Mouse (Mus musculus) liver, postnatal 0 days (tissue): ENCODE data around the gene Abhd18. TPM values are rescaled to one million over a fixed set of nuclear protein-coding genes. Genes with fewer than 3 reads are reported as not detected.
"Not testable (repeated sequence)": the region's sequence is repeated elsewhere in the genome, so short reads cannot be mapped to it uniquely, and the experiment has no call there.

Experiments
- ATAC-seq: fragments of 200-750 bp; cut with Nextera tagmentation; 2 replicates; pipeline ENCODE4 v1.8.0; 2017; ENCODE audit warnings: mild to moderate bottlenecking, moderate library complexity
- DNase-seq: peaks from one replicate; pipeline ENCODE4 v3.0.0-alpha.2; 2016
- H3K27ac ChIP-seq: fragments of 300-500 bp; sonication (generic); 2 replicates; pipeline ENCODE4 v1.5.1; 2014; ENCODE audit warnings: antibody characterized with exemption, moderate library complexity, mild to moderate bottlenecking, low read depth
- H3K27me3 ChIP-seq: fragments of 300-500 bp; sonication (generic); 2 replicates; pipeline ENCODE4 v1.6.1; 2014; ENCODE audit warnings: low read length, control low read depth, mixed read lengths; ENCODE audit not compliant: insufficient read depth
- H3K36me3 ChIP-seq: fragments of 300-500 bp; sonication (generic); replicated peaks from 2 replicates; pipeline ENCODE4 v1.6.1; 2014; ENCODE audit warnings: mild to moderate bottlenecking, control low read depth, low read length, moderate library complexity, mixed read lengths; ENCODE audit not compliant: insufficient read depth
- H3K4me1 ChIP-seq: fragments of 300-500 bp; sonication (generic); 2 replicates; pipeline ENCODE4 v1.6.1; 2014; ENCODE audit warnings: antibody characterized with exemption, mild to moderate bottlenecking, control low read depth; ENCODE audit not compliant: insufficient read depth
- H3K4me2 ChIP-seq: fragments of 300-500 bp; sonication (generic); 2 replicates; pipeline ENCODE4 v1.6.1; 2014; ENCODE audit warnings: low read depth, mild to moderate bottlenecking, low read length, moderate library complexity, mixed read lengths
- H3K4me3 ChIP-seq: fragments of 300-500 bp; sonication (generic); 2 replicates; pipeline ENCODE4 v1.5.1; 2014; ENCODE audit warnings: low read depth, low read length
- H3K9ac ChIP-seq: fragments of 300-500 bp; sonication (generic); replicated peaks from 2 replicates; pipeline ENCODE4 v1.6.1; 2014; ENCODE audit warnings: mild to moderate bottlenecking, moderate library complexity
- H3K9me3 ChIP-seq: fragments of 300-500 bp; sonication (generic); 2 replicates; pipeline ENCODE4 v1.6.1; 2016; ENCODE audit warnings: mild to moderate bottlenecking, control low read depth, low read length, mixed read lengths
- CTCF ChIP-seq: sonication (generic); IDR thresholded peaks from 2 replicates; pipeline ENCODE4 v1.5.1; 2016; ENCODE audit warnings: antibody characterized with exemption, low read depth
- EP300 ChIP-seq: IDR thresholded peaks from 2 replicates; pipeline ENCODE4 v1.6.1; 2016; ENCODE audit warnings: antibody characterized with exemption, low read depth, mild to moderate bottlenecking
- WGBS: fragments of 180-500 bp; shearing (Covaris S2); extraction: QIAGEN DNeasy Blood & Tissue Kit; methylation state at CpG from one replicate; pipeline ENCODE4 v1.1.7; 2014; ENCODE audit not compliant: insufficient replicate concordance; 5-methylcytosine and 5-hydroxymethylcytosine counted together
- polyA plus RNA-seq: library from polyadenylated mRNA; unstranded; fragments of >200 nt; fragmentation: Nextera tagmentation; extraction: Ambion mirVana; gene quantifications from 2 replicates; pipeline ENCODE4 v1.2.1, GENCODE M21; 2015

Abhd18 gene
- polyA plus RNA-seq, 1 experiment from 2014 or later: 5.1 TPM

DNA sequence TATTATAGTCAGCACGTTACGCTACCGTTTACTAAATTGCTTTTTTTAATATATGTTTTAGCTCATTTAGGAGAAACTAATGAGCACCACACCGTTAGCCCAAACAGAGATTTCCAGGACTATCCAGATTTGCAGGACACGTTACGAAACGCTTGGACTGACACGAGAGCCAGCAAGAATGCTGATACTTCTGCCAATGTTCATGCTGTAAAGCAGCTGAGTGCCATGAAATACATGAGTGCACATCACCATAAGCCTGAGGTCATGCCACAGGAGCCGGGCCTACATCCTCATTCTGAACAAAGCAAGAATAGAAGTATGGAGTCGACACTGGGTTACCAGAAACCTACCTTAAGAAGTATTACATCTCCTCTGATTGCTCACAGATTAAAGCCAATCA is 38.1 kb upstream of the Abhd18 start:
- peaks cover 61% of the 10 kb centered on the region for H3K36me3 ChIP-seq
- ATAC-seq (no peak), DNase-seq (no peak)
- no peaks in the 10 kb centered on the region for H3K4me1 ChIP-seq
- TF ChIP-seq EP300: no peak
- TF ChIP-seq CTCF: no peak
- H3K27ac ChIP-seq: no peak overlapping the region
- no peak overlapping the region for H3K9ac ChIP-seq
- H3K27me3 ChIP-seq: no peaks in the 10 kb centered on the region
- no peaks in the 10 kb centered on the region for H3K9me3 ChIP-seq
- WGBS: 94% methylated on average over 10 of the region's 10 CpGs
- H3K4me3 ChIP-seq: no peak overlapping the region
- no peak overlapping the region for H3K4me2 ChIP-seq

DNA sequence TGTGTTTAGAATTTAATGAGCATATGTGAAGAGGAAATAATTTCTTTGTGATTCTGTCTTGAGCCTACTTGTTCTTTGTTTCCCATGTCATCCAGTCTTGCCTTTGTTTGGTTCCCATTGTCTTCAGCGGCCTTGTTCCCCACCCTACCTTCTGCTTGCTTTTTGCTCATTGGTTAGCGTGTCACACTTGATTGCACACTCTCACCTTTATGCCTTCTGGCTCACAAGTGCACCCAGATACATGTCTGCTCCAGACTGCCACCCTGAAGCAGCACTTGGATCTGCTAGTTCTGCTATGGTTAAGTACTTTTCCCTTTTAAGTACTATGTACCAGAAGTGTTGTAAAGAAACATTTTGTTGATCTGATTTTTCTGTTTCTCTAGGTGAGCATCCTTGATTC is 36.9 kb upstream of the Abhd18 start:
- Histone ChIP-seq H3K4me2 (no peak overlapping the region), H3K4me1 (no peaks in the 10 kb centered on the region), H3K27ac (no peak overlapping the region), H3K4me3 (no peak overlapping the region), H3K9me3 (no peaks in the 10 kb centered on the region), H3K36me3 (peaks cover 63% of the 10 kb centered on the region), H3K27me3 (no peaks in the 10 kb centered on the region), H3K9ac (no peak overlapping the region)
- WGBS: 95% methylated on average over 2 of the region's 2 CpGs
- ATAC-seq (no peak), DNase-seq (no peak)
- TF ChIP-seq CTCF (no peak), EP300 (no peak)

DNA sequence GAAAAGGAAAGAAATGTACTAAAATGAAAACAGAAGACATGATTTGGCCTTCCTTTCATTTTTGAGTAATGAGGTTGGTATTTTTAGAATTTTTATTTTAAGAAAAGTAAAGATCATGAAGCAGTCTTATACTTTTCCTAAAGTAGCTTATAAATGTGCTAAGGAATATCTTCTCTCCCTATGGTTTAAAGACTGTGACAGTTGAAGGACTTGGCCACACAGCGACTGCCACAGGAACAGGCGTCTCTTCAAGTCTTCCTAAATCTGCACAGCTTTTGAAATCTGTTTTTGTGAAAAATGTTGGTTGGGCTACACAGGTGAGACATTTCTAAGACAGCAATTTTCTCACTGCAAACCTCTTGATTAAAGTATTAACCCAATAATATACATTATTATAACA is 33.5 kb upstream of the Abhd18 start:
- no peak for DNase-seq
- no peak overlapping the region for H3K4me2 ChIP-seq
- no peak overlapping the region for H3K4me3 ChIP-seq
- H3K36me3 ChIP-seq: peaks cover 62% of the 10 kb centered on the region
- no peaks in the 10 kb centered on the region for H3K27me3 ChIP-seq
- H3K9ac ChIP-seq: no peak overlapping the region
- no peak for TF ChIP-seq EP300
- no peak for TF ChIP-seq CTCF
- H3K4me1 ChIP-seq: no peaks in the 10 kb centered on the region
- 95% methylated on average over 2 of the region's 2 CpGs for whole genome bisulfite sequencing
- no peak overlapping the region for H3K27ac ChIP-seq
- no peak for ATAC-seq
- H3K9me3 ChIP-seq: no peaks in the 10 kb centered on the region

DNA sequence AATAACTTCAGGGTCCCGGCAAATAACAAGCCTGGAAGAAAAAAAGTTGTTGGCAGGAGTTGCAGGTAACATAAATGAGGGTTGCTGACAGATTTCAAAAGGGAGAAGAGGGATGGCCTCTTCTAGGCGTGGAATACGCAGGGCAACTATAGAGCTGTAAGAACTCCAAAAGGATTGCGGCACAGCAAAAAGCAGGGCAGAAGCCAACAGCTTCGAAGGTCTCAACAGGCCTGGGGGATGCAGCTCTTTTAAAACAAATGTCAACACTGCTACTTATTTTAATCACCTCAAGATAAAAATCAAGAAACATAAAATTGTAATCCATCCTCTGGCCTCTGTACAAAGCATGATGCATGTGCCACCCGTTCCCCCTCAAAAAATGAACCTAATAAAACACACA is 1.2 kb upstream of the Abhd18 start:
- not testable (repeated sequence) for ATAC-seq, DNase-seq, H3K27me3 ChIP-seq, H3K9me3 ChIP-seq, H3K4me1 ChIP-seq, H3K36me3 ChIP-seq, H3K27ac ChIP-seq
- peak overlapping the region; percentile 71; the same call in 1 of the 2 replicates for H3K4me2 ChIP-seq
- peak overlapping the region; percentile 61 for H3K4me3 ChIP-seq
- peak overlapping the region; percentile 84 for H3K9ac ChIP-seq
- 84% methylated on average over 5 of the region's 6 CpGs for WGBS

DNA sequence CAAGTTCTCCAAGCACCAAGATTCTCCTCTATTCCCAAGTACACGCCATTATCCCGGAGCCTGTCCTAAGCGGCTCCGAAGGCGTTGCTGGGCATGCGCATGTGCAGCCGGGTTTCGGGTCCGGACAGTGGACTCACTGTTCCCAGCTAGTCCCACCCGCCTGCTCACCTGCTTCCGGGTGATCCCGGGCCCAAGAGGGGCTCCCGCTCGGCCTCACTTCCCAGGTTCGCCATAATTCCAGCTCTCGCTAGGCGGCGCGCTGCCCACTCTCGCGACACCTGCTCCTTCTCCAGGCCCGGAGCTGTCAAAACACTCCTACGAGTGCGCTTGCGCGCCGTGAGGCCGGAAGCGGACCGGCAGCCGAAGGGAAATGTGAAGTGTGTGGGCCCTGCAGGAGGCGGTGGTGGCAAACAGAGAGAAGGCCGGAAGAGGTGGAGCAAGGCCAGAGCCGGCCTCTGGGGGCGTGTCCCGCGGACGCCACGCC is 255 bp upstream of the Abhd18 start, which contains the start of gene Mfsd8:
Mfsd8 (minus strand) TSS at position 414 of the 484 bp plus-strand sequence.
- H3K27ac ChIP-seq: peak within 1 kb of the TSS; percentile 86
- not testable (repeated sequence) for H3K36me3 ChIP-seq, H3K4me1 ChIP-seq, H3K9me3 ChIP-seq, H3K27me3 ChIP-seq
- peak within 1 kb of the TSS; percentile 61 for H3K4me3 ChIP-seq
- ATAC-seq (peak; percentile 98), DNase-seq (peak; percentile 97)
- peak within 1 kb of the TSS; percentile 71 for H3K4me2 ChIP-seq
- TF ChIP-seq CTCF (peak; percentile 78), EP300 (peak; percentile 74)
- H3K9ac ChIP-seq: peak within 1 kb of the TSS; percentile 84
- WGBS: under 1% methylated on average over 34 of the region's 39 CpGs

- peak; percentile 72 for DNase-seq
- H3K27me3 ChIP-seq, H3K4me1 ChIP-seq, ATAC-seq, H3K9me3 ChIP-seq, H3K36me3 ChIP-seq: not testable (repeated sequence)
- Histone ChIP-seq H3K4me3 (peak overlapping the region; percentile 61), H3K9ac (peak overlapping the region; percentile 67), H3K27ac (peak overlapping the region; percentile 74), H3K4me2 (peak overlapping the region; percentile 71)
- peak; percentile 59 for TF ChIP-seq CTCF
- WGBS: 0% methylated on average over 15 of the region's 21 CpGs
Observed at GRCm38 (mm10) chr3:40847018-40847417, 248 bp downstream of the Abhd18 start.

DNA sequence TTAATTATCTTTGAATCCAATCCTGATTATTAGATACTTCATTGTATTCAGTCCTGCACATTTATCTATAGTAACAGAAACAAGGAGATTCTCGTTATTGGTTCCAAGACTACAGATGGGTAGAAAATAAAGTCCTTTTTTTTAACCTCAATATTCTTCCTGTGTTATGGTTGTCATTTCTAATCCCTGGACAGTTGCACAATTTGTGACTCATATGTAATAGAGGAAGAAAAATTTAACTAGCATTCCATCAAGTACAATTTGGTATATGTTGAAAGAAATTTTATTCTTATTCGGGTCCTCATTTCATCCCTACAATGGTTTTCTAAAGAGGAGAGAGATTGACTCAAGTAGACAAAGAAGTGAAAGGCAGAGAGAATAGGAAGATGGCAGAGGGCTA is 1.2 kb downstream of the Abhd18 start:
- Histone ChIP-seq H3K27ac (0 out of 2 replicates have a peak overlapping the region, but pooled peaks have one; percentile 74), H3K4me3 (0 out of 2 replicates have a peak overlapping the region, but pooled peaks have one; percentile 61)
- 74% methylated on average over 2 of the region's 2 CpGs for WGBS

GRCm38 (mm10) chr3:40853123-40853738 is 6.5 kb downstream of the Abhd18 start:
- H3K9ac ChIP-seq, DNase-seq, H3K27me3 ChIP-seq, H3K9me3 ChIP-seq, H3K4me2 ChIP-seq, ATAC-seq, H3K4me3 ChIP-seq, H3K4me1 ChIP-seq, H3K36me3 ChIP-seq, H3K27ac ChIP-seq: not testable (repeated sequence)
- WGBS: 91% methylated on average over 3 of the region's 3 CpGs

More for the DNA sequence above, 1.2 kb downstream of the Abhd18 start:
- H3K36me3 ChIP-seq, H3K9me3 ChIP-seq, ATAC-seq, DNase-seq, H3K4me1 ChIP-seq, H3K9ac ChIP-seq, H3K27me3 ChIP-seq: not testable (repeated sequence)
- peak overlapping the region; percentile 71; the same call in 1 of the 2 replicates for H3K4me2 ChIP-seq
